Mouse (Mus musculus): Measurements from ENCODE around the gene Mkrn1. TPM values are rescaled to one million over a fixed set of nuclear protein-coding genes. Genes with fewer than 3 reads are reported as not detected.
"Not testable (repeated sequence)": the region's sequence is repeated elsewhere in the genome, so short reads cannot be mapped to it uniquely, and the experiment has no call there.

Gene Mkrn1
- total RNA-seq, 2 experiments from 2014 or later = 130 to 131 TPM

DNA sequence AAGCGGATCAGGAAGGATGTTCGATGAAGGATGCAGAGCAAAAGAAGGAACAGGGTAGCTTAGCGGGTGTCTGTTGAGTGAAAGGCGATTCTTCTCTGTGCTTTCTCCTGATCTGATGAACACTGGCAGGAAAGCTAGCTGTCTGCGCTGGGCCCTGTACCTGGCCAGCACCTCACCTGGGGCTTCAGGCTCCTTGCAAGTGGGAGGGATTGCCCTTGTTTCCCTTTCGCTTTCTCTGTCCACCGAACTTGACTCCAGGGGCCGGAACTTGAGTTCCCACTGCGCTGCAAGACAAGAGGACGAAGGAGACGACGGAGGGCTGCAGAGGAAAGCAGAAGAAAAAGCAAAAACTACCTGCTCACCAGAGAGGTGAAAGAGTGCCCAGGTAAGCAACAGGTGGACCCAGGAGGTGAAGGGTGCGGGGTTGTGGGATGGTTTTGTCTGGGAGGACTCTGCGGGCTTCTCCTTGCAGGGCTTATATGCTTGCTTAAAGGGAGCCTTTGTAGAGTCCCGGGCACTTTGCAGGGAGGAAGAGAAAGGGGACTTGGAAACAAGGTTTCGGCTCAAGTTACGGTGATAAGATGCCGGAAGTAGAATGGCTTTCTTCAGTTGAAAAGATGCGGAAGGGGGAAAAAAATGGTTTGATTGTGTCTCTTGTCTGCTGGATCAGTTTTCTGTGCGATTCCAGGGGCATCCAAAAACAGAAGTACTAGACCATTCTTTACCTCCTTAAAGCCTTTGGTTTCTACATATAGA is 39.0 kb downstream of the Mkrn1 start, which contains the start of gene Rab19:
Gene Rab19 (plus strand): TSS at position 51 of the 756 bp plus-strand sequence.
- DNase-seq (ENCODE audit: low spot score in 2 of 2) = no peak

DNA sequence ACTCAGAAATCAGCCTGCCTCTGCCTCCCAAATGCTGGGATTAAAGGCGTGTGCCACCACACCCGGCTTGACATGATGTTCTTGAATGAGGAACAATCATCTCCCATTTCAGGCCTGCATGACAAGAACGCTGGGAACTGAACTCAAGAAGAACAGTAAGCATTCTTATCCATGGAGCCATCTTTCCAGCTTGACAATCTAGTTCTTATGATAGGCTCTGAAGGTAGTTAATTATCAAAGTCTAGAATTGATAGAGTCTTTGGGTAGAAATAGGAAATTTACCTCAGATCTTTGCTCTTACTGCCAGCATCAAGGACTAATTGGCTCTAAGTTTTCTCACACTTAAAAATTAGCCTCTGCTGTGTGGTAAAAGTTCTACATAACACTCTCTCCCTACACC is 40.0 kb downstream of the Mkrn1 start:
- DNase-seq (ENCODE audit: low spot score in 2 of 2) = no peak

DNA sequence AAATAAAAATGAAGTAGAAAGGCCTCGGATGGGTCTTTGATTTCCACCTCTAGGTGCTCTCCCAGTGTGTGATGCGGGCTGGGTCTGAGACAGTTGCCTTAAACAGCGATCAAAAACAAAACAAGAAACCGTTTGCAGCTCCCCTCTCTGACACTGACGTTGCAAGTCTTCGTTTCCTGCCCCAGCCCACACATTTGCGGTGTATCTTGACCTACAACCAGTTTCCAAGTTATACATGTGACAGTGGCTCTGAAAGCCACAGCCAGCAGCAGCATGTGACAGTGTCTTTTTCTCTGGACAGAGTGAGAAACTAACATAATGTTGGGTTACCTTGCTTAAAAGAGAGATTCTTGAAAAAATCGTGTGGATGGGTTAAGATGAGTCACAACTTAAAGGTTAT is 40.5 kb downstream of the Mkrn1 start:
- no peak for DNase-seq (ENCODE audit: low spot score in 2 of 2)

DNA sequence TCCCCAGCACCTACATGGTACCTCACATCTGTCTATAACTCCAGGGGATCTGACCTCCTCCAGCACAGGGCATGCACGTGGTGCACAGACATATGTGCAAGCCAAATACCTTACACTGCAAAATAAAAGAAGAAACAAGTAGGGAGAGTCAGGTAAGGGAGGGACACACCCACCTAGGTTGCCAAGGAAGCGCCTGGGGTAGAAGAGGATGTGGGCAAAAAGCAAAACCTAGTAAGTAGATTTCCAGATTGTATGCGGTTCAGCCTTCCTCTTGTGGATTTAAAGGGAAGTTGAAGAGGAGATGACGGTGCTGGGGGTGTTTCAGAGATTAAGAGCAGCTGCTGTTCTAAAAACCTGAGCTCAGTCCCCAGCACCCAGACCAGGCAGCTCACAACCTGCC is 41.0 kb downstream of the Mkrn1 start:
- DNase-seq (ENCODE audit: low spot score in 2 of 2) = no peak

DNA sequence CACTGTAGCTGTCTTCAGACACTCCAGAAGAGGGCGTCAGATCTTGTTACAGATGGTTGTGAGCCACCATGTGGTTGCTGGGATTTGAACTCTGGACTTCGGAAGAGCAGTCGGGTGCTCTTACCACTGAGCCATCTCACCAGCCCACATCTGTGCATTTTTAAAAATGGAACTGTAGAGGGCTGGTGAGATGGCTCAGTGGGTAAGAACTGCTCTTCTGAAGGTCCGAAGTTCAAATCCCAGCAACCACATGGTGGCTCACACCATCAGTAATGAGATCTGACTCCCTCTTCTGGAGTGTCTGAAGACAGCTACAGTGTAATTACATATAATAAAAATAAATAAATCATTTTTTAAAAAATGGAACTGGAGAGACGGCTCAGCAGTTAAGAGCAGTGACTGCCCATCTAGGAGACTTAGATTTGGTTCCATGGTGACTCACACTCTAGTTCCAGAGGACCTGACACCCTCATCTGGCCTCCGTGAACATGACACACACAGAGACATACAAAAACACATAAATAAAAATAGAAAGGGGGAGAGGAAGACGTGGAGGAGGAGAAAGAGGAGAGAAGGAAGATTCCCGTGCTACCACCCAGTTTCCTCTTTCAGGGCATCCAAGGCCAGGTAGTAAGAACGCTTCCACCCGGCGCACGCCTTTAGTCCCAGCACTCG is 42.0 kb downstream of the Mkrn1 start:
- DNase-seq (ENCODE audit: low spot score in 2 of 2) = not testable (repeated sequence)

DNA sequence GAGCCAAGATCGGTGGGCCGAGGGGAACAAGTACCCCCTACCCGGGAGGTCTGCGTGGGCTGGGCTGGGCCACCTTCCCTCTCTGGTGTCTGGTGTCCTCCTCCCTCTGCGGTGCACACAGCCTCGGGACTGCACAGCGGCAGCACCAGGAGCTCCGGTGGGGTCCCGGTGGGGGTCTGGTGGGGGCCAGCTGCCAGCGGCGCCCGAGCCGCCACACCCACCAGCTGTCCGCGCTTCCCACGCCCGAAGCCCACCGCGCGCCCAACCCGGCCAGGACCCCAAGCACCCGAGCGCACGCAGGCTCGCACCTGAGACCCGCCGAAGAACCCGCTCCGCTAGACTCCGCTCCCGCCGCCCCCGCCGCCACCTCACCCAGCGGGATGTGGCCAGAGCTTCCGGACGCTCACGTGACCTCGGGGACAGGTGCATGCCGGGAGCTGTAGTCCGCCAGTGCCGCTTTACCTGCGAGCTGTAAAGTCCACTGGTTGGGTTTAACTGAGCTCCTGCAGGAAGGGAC is 42.9 kb downstream of the Mkrn1 start, which contains the start of gene Slc37a3:
Gene Slc37a3 (minus strand): TSS at position 365 of the 517 bp plus-strand sequence.
- peak; percentile 93 for DNase-seq (ENCODE audit: low spot score in 2 of 2)

DNA sequence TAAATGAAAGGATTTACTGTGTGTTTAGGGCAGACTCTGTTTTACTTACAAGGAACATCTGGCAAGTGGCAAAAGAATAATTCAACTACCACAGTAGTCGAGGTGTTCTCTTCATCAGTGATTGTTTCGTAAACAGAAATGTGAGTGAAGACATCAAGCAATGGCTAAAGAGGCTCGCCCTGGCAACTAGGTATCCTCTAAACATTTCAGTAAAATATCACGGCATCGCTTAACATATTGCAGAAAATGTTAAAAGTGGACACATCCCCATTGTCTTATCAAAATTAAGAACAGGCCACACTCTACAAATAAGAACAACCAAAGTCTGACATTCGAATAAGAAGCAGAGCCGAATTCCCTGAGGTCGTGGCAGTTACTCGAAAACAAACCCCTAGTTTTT is 43.5 kb downstream of the Mkrn1 start:
- DNase-seq (ENCODE audit: low spot score in 2 of 2) = no peak

DNA sequence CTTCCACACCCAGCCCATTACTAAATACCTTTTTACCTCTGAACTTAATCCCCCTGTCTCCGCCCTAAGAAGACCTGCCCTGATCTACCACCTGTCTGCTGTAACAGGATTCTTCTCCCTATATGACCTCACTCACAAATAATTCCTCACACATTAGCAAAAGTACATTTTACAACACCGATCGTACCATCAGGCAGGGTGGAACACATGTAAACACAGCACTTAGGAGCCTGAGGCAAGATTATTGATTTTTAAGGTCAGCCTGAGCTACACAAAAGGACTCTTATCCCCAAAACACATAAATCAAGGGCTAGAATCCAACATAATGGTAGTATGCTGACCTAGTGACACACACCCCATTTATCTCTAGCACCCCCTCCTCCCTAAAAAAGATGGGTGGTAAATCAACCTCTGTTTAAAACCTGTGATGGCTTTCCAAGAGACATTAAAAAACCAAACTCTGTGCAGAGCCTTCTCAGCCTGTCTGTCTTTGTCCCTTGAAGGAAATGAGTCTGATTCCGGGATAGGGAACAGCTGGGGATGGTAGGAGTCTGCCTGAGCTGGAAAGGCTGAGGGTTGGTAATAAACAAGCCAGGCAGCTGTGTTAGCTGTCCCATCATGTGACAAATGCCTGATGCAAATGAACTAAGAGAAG is 46.8 kb downstream of the Mkrn1 start:
- no peak for DNase-seq (ENCODE audit: low spot score in 2 of 2)

DNA sequence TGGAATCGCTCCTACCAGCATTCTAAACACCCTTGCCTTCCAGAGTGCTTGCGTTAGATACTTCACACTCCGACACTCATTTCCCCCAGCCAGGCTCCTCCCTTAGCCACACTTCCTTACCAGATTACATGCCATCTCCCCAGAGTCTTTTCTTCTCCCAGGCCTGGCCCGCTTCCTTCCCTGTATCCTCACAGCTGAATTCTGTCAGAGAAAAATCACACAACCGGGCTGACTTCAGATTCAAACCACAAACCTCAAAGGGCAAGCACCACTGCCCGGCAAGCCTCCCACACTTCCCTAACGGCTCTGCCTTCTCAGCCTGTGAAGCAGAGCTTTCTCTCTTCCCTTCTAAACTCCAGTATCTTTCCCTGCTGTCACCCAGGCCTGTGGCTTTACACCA is 47.5 kb downstream of the Mkrn1 start:
- DNase-seq (ENCODE audit: low spot score in 2 of 2) = no peak

DNA sequence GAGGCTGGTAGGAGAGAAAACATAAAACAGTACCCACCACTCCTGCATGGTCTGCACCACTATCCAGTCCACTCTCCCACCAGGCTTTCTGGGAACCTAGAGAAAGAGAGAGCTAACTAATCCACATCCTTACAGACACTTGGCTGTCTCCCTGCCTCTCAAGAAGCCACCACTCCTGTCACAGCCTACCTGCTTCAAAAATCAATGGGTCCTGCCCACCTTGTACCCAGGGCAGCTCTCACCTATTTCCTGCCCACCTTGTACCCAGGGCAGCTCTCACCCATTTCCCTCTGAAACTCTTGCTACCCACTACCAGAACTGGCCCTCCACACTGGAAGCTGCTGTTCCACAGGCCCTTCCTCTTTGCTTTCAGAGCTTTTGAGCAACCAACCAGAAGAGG is 48.2 kb downstream of the Mkrn1 start:
- no peak for DNase-seq (ENCODE audit: low spot score in 2 of 2)

DNA sequence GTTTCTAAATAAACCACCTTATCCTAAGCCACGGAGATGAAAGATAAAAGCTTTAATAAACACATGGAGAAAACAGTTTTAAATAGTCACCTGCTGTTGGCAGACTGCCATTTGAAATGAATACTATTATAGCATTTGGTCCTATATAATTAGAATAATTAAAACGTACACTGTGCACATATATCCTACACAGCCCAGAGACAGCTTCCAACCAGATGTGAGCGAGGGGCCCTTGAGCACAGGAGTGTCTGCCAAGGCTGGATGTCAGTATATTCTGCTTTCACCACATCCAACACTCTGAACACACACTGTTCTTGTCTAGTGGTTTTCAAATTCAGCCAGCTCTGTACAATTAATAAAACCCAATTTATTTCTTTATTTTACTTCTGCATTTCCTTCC is 50.6 kb downstream of the Mkrn1 start:
- no peak for DNase-seq (ENCODE audit: low spot score in 2 of 2)

DNA sequence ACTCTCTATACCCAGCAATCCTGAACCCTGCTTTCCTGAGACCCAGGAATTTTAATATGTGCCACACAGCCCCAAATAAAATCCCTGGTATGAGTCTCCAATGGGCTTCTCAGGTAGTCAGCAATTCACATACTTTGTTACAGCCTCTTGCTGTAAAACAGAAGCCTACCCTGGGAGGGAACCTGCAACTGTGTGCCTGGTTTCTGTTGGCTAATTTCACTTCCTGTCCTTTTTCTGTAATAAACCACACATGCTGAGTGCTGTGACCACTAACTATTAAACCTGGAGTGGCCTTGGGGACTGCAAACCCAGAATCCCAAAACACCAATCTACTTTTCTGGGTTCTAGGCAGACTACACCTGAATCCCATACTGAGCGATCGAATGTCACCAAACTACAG is 57.6 kb downstream of the Mkrn1 start:
- no peak for DNase-seq (ENCODE audit: low spot score in 2 of 2)

DNA sequence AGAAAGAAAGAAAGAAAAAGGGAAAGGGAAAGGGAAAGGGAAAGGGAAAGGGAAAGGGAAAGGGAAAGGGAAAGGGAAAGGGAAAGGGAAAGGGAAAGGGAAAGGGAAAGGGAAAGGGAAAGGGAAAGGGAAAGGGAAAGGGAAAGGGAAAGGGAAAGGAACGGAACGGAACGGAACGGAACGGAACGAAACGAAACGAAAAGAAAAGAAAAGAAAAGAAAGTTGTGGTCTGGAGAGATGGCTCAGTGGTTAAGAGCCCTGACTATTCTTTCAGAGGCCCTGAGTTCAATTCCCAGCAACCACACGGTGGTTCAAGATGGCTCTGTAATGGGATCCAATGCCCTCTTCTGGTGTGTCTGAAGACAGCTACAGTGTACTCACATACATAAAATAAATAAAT is 61.1 kb downstream of the Mkrn1 start:
- not testable (repeated sequence) for DNase-seq (ENCODE audit: low spot score in 2 of 2)

DNA sequence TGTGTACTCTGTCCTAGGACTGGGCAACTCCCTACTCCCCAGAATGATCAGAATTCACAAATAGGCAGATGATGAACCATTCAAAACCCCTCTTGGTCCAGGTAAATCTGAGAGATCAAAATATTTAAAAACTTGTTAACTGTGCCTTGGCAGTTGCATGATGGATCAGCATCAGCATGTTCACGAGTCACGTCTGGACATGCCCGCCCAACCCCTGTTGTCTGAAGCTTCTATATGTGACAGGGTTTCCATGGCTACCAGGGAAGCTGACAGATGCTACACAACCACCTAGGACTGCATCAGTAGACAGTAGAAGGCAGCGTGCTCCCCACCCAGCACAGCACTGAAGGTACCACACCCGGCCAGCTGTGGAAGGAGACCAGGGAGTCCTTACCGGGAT is 71.3 kb downstream of the Mkrn1 start:
- DNase-seq (ENCODE audit: low spot score in 2 of 2) = no peak

DNA sequence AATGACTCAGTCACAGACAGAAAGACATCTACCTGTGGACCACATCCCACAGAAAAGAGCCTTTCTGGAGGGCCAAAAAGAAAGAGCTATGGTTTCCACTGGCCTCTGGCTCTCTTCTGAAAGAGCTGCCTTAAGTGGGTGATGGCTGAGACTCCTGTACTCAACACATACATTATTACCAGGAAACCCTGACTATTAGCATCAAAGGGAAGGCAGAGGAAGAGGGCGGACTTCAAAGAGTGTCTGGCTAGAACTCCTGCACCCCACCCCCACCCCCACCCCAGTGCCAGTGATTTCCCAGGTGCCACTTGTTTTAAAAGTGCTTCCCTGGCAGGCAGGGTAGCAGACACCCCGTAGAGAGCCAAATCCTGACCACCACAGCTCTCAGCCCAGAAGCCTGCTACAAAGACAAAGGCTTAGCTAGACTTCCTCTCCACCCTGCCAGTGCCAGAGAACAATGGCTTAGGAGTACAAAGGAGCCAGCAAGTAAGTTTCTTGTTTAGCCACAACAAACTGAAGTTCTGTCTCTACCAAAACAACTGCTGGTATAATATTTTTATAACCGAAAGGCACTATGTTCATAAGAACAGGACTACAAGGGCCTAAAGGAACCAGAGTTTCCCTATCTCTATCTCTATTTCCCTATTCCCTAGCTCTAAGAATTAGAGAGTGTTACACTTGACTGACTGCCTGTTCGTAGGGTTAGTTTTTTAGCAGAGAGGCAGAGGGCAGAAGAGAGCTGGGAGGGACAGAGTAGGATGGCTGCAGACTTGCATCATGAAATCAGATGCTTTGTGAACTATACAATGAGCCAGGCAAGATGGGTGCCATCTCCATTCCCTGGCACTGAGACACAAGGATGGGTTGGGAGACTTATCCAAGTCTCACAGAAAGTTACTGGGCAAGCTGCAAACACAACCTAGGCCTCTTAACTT is 72.1 kb downstream of the Mkrn1 start:
- no peak for DNase-seq (ENCODE audit: low spot score in 2 of 2)

Other genes with a start within 250 kb of the Mkrn1 start
- gene Kdm7a, start 213.7 kb downstream of the Mkrn1 start, total RNA-seq (2021) = 10 to 100 TPM; 40.2 to 47.6 TPM
- gene Slc37a3, start 42.8 kb downstream of the Mkrn1 start, total RNA-seq (2021) = 10 to 100 TPM; 65.9 to 71.6 TPM
- not detected for gene Rab19, start 39.3 kb downstream of the Mkrn1 start, total RNA-seq (2021)
- gene Dennd2a, start 137.4 kb upstream of the Mkrn1 start, total RNA-seq (2021) = 10 to 100 TPM; 25.6 to 26.8 TPM
- gene Adck2, start 153.4 kb upstream of the Mkrn1 start, total RNA-seq (2021) = 10 to 100 TPM; 30.7 to 35.1 TPM
- 1 to 10 TPM in 1 of 2 experiments, not detected in 1; 1.1 TPM for gene Gm42420, start 165.3 kb upstream of the Mkrn1 start, total RNA-seq (2021)
- gene Ndufb2, start 172.1 kb upstream of the Mkrn1 start, total RNA-seq (2021) = 100 to 1,000 TPM; 173 to 197 TPM